Mouse (Mus musculus) heart, embryonic 15.5 days (tissue): Measurements from ENCODE around the gene Nphp4. TPM values are rescaled to one million over a fixed set of nuclear protein-coding genes. Genes with fewer than 3 reads are reported as not detected.

ENCODE experiments used
- ATAC-seq: fragments of 200-750 bp; cut with Nextera tagmentation; replicated peaks from 2 replicates; pipeline ENCODE4 v1.8.0; 2017; ENCODE audit warnings: low read depth, moderate TSS enrichment; ENCODE audit not compliant: insufficient number of reproducible peaks, insufficient read depth, low FRiP score
- H3K27ac ChIP-seq: fragments of 300-500 bp; sonication (generic); 2 replicates; pipeline ENCODE4 v1.5.1; 2015; ENCODE audit warnings: mild to moderate bottlenecking, inconsistent platforms
- H3K27me3 ChIP-seq: fragments of 300-500 bp; sonication (generic); 2 replicates; pipeline ENCODE4 v1.6.1; 2015; ENCODE audit warnings: inconsistent platforms
- H3K36me3 ChIP-seq: fragments of 300-500 bp; sonication (generic); 2 replicates; pipeline ENCODE4 v1.6.1; 2015; ENCODE audit warnings: mild to moderate bottlenecking, inconsistent platforms
- H3K4me1 ChIP-seq: fragments of 300-500 bp; sonication (generic); replicated peaks from 2 replicates; pipeline ENCODE4 v1.6.1; 2015; ENCODE audit warnings: inconsistent platforms
- H3K4me2 ChIP-seq: fragments of 300-500 bp; sonication (generic); 2 replicates; pipeline ENCODE4 v1.6.1; 2015; ENCODE audit warnings: inconsistent platforms, mild to moderate bottlenecking, moderate library complexity
- H3K4me3 ChIP-seq: fragments of 300-500 bp; sonication (generic); 2 replicates; pipeline ENCODE4 v1.5.1; 2015; ENCODE audit warnings: mild to moderate bottlenecking, inconsistent platforms
- H3K9ac ChIP-seq: fragments of 300-500 bp; sonication (generic); 2 replicates; pipeline ENCODE4 v1.6.1; 2015; ENCODE audit warnings: mild to moderate bottlenecking, inconsistent platforms
- H3K9me3 ChIP-seq: fragments of 300-500 bp; sonication (generic); replicated peaks from 2 replicates; pipeline ENCODE4 v1.6.1; 2016; ENCODE audit warnings: inconsistent platforms
- WGBS: fragments of 180-500 bp; shearing (Covaris S2); methylation state at CpG from one replicate; pipeline ENCODE4 v1.1.7; 2015; ENCODE audit warnings: mixed read lengths; 5-methylcytosine and 5-hydroxymethylcytosine counted together
- polyA plus RNA-seq: library from polyadenylated mRNA; unstranded; fragments of >200 nt; fragmentation: Nextera tagmentation; extraction: Ambion mirVana; gene quantifications from 2 replicates; pipeline ENCODE4 v1.2.1, GENCODE M21; 2015

The Nphp4 gene
- polyA plus RNA-seq, 1 experiment from 2014 or later: 1.3 TPM

GRCm38 (mm10) chr4:152568006-152568405 lies 91.5 kb downstream of the Nphp4 start:
- Histone ChIP-seq H3K4me1 (no peaks in the 10 kb centered on the region), H3K27me3 (peaks cover 22% of the 10 kb centered on the region), H3K9ac (no peak overlapping the region), H3K4me3 (no peak overlapping the region), H3K9me3 (no peaks in the 10 kb centered on the region), H3K4me2 (no peak overlapping the region), H3K27ac (no peak overlapping the region), H3K36me3 (no peaks in the 10 kb centered on the region)
- no peak for ATAC-seq
- 52% methylated on average over 4 of the region's 4 CpGs for WGBS

DNA sequence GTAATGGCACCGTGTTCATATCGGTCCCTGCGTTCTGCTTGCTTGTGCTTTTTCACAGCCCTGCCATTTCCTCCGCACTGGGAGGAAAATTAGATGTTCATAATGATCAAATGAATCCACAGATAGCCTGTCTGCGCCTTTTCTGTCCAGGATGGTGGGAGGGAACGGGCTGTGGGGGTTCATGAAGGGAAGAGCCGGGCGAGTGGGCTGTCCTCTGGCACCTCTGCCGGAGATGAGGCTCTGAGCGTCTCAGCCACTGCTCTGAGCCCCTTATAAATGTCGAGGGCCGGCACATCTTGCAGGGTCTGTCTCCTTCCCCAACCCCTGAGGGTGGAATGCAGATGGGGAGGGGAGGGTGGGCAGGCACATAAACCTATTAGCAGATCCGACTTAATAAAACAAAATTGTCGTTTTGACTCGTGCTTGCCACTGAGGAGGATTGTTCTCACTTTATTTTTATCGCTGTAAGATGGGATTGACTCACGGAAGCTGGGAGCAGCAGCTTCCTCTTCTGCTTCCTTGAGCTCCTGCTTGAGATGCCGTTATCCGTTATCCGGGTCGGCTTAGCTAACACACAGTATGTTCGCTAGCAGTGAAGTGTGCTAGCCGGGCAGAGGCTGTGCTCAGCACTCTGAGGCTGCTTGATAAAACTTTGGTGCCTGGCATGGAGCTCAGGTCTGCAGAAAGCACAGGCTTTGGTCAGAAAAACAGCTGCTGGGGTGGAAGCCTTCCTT lies 92.3 kb downstream of the Nphp4 start:
- no peak overlapping the region for H3K27ac ChIP-seq
- no peak overlapping the region for H3K4me2 ChIP-seq
- peaks cover 22% of the 10 kb centered on the region for H3K27me3 ChIP-seq
- ATAC-seq: no peak
- no peaks in the 10 kb centered on the region for H3K9me3 ChIP-seq
- no peaks in the 10 kb centered on the region for H3K36me3 ChIP-seq
- WGBS: 36% methylated on average over 23 of the region's 23 CpGs
- H3K4me1 ChIP-seq: no peaks in the 10 kb centered on the region
- H3K4me3 ChIP-seq: no peak overlapping the region
- no peak overlapping the region for H3K9ac ChIP-seq

DNA sequence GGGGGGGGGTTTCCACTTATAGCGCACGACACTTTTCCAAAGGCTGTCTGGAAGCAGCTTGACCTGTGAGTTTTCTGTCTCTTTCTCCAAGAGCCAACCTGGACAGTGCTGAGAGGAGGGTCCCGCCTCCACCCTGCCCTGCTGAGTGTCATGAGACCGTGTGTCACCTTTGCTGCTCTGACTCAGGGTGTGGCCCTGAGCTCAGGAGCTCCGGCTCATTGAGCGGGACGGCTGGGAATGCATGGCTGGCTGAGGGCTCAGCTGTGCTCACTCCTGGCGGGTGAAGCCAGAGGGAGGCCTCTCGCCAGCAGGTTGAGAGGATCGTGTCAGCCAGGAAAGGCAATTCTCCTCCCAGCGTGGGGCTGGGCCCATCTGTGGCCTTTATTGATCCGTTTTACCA lies 97.8 kb downstream of the Nphp4 start:
- 45% methylated on average over 12 of the region's 12 CpGs for WGBS

DNA sequence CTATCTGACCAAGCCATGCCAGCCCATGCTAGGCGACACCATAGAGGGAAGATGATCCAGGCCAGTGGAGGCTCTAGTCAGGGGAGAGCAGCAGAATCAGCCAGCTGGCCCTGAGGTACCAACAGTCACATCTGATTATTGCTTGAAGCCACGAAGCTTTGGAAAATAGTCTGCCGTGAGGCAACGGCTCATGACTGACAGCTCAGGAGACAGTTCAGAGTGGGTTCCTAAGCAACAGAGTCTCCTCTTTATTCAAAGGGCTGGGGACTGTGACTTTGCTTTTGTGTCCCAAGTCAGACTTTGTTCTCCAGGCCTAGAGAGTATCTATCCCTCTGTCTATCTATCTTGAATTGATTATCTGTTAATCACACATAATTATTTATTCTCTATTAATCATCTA lies 100.3 kb downstream of the Nphp4 start:
- no peaks in the 10 kb centered on the region for H3K36me3 ChIP-seq
- H3K4me1 ChIP-seq: no peaks in the 10 kb centered on the region
- H3K9ac ChIP-seq: no peak overlapping the region
- H3K27ac ChIP-seq: no peak overlapping the region
- H3K9me3 ChIP-seq: no peaks in the 10 kb centered on the region
- no peaks in the 10 kb centered on the region for H3K27me3 ChIP-seq
- H3K4me2 ChIP-seq: no peak overlapping the region
- ATAC-seq: no peak
- 70% methylated on average over 4 of the region's 4 CpGs for WGBS
- no peak overlapping the region for H3K4me3 ChIP-seq

More for the DNA sequence above, 97.8 kb downstream of the Nphp4 start:
- no peak overlapping the region for H3K9ac ChIP-seq
- H3K27me3 ChIP-seq: peaks cover 7% of the 10 kb centered on the region
- H3K27ac ChIP-seq: no peak overlapping the region
- ATAC-seq: no peak
- H3K4me1 ChIP-seq: no peaks in the 10 kb centered on the region
- H3K36me3 ChIP-seq: no peaks in the 10 kb centered on the region
- no peak overlapping the region for H3K4me2 ChIP-seq
- H3K9me3 ChIP-seq: no peaks in the 10 kb centered on the region
- no peak overlapping the region for H3K4me3 ChIP-seq

GRCm38 (mm10) chr4:152579956-152580355 lies 103.5 kb downstream of the Nphp4 start:
- 62% methylated on average over 4 of the region's 4 CpGs for WGBS
- ATAC-seq: no peak
- H3K27me3 ChIP-seq: no peaks in the 10 kb centered on the region
- no peaks in the 10 kb centered on the region for H3K9me3 ChIP-seq
- H3K9ac ChIP-seq: no peak overlapping the region
- no peaks in the 10 kb centered on the region for H3K4me1 ChIP-seq
- H3K4me2 ChIP-seq: no peak overlapping the region
- no peaks in the 10 kb centered on the region for H3K36me3 ChIP-seq
- H3K27ac ChIP-seq: no peak overlapping the region
- H3K4me3 ChIP-seq: no peak overlapping the region

DNA sequence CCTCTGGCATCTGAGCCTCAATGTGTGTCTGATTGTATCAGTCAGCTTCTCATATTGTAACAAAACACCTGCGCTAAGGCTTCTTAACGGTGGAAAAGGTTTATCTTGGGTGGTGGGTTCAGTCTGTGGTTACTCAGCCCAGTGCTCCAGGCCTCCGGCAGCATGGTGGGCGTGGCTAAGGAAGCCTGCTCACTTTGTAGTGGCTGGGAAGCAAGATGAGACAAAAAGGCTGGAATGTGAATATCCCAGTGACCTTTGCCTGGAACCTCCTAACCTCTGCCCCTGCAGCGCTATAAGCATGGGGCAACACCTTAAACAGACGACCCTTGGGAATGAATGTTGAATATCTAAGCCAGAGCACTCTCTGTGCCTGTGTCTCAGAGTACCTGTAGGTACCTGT lies 105.7 kb downstream of the Nphp4 start:
- Histone ChIP-seq H3K4me3 (no peak overlapping the region), H3K27ac (no peak overlapping the region), H3K9me3 (no peaks in the 10 kb centered on the region), H3K36me3 (no peaks in the 10 kb centered on the region), H3K4me2 (no peak overlapping the region), H3K27me3 (no peaks in the 10 kb centered on the region), H3K9ac (no peak overlapping the region), H3K4me1 (no peaks in the 10 kb centered on the region)
- 40% methylated on average over 6 of the region's 6 CpGs for WGBS
- no peak for ATAC-seq

DNA sequence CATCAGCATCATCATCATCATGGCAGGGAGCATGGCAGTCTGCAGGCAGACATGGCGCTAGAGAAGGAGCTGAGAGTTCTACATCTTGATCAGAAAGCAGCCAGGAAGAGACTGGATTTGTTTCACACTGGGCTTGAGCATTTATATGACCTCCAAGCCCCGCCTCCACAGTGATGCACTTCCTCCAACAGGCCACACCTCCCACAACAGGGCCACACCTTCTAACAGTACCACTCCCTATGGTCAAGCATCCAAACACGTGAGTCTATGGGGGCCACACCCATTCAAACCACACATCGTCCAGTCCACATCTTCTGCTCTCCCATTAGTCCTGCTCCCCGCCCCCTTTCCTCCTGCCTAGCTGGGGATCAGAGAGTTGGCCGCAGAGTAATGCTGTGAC lies 107.1 kb downstream of the Nphp4 start:
- H3K9me3 ChIP-seq: no peaks in the 10 kb centered on the region
- no peak for ATAC-seq
- no peak overlapping the region for H3K4me3 ChIP-seq
- no peaks in the 10 kb centered on the region for H3K36me3 ChIP-seq
- no peak overlapping the region for H3K9ac ChIP-seq
- 61% methylated on average over 6 of the region's 6 CpGs for WGBS
- H3K4me2 ChIP-seq: no peak overlapping the region
- H3K27me3 ChIP-seq: no peaks in the 10 kb centered on the region
- no peak overlapping the region for H3K27ac ChIP-seq
- no peaks in the 10 kb centered on the region for H3K4me1 ChIP-seq

- H3K4me2 ChIP-seq: no peak overlapping the region
- 81% methylated on average over 15 of the region's 15 CpGs for WGBS
- no peak for ATAC-seq
- no peak overlapping the region for H3K4me3 ChIP-seq
- no peaks in the 10 kb centered on the region for H3K27me3 ChIP-seq
- no peaks in the 10 kb centered on the region for H3K9me3 ChIP-seq
- H3K27ac ChIP-seq: no peak overlapping the region
- H3K4me1 ChIP-seq: no peaks in the 10 kb centered on the region
- H3K36me3 ChIP-seq: no peaks in the 10 kb centered on the region
- H3K9ac ChIP-seq: no peak overlapping the region
These were observed 109.0 kb downstream of the Nphp4 start for GRCm38 (mm10) chr4:152585526-152585925.

DNA sequence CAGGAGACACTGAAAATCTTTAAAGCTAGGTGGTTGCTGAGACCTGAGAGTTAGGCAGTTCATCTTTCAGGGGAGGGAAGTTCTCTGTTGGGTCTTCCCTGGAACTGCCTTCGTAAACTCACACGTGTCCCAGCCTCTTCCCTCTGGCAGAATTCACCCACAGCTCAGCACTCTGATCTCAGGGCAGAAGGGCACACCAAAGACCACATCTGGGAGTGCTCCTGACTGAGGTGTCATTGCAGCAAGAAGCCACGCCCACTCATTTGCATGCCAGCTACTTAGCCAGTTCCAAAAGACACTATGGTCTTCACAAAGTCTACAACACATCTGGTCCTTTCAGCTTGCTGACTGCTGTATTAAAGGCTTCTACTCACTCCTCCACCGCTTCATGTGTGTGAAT lies 109.7 kb downstream of the Nphp4 start:
- H3K4me3 ChIP-seq: no peak overlapping the region
- no peaks in the 10 kb centered on the region for H3K27me3 ChIP-seq
- no peak overlapping the region for H3K27ac ChIP-seq
- 29% methylated on average over 4 of the region's 4 CpGs for WGBS
- no peak for ATAC-seq
- H3K36me3 ChIP-seq: no peaks in the 10 kb centered on the region
- no peaks in the 10 kb centered on the region for H3K4me1 ChIP-seq
- no peak overlapping the region for H3K4me2 ChIP-seq
- H3K9ac ChIP-seq: no peak overlapping the region
- H3K9me3 ChIP-seq: no peaks in the 10 kb centered on the region

DNA sequence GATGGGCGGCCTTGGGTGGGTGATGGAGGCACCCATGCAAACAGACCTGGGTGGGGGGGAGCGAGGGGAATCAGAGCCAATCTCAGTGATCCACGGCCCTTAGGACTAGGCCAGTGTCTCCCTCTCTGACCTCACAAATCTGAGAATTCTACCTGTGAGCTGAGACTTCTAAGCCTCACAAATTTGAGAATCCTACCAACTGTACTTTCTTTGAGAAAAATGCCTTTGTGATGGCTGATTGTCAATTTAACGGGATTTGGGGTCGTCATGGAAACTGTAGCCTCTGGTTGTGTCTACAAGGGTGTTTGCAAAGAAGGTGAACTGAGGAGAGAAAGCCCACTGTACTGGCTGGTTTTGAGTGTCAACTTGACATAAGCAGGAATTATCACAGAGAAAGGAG lies 127.8 kb downstream of the Nphp4 start:
- ATAC-seq: no peak
- Histone ChIP-seq H3K9ac (no peak overlapping the region), H3K9me3 (no peaks in the 10 kb centered on the region), H3K36me3 (no peaks in the 10 kb centered on the region), H3K27ac (no peak overlapping the region), H3K4me3 (no peak overlapping the region), H3K4me1 (no peaks in the 10 kb centered on the region), H3K27me3 (peaks cover 20% of the 10 kb centered on the region), H3K4me2 (no peak overlapping the region)
- 83% methylated on average over 5 of the region's 5 CpGs for WGBS

DNA sequence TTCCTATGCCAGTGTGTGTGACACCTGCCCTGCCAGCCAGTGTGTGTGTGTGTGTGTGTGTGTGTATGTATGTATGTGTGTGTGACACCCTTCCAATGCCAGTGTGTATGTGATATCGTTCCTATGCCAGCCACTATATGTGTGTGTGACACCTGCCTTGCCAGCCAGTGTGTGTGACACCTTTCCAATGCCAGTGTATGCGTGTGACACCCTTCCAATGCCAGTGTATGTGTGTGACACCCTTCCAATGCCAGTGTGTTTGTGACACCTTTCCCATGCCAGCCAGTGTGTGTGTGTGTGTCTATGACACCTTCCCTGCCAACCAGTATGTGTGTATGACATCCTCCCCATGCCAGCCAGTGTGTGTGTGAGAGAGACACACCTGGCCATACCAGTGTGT lies 132.7 kb downstream of the Nphp4 start:
- peaks cover 20% of the 10 kb centered on the region for H3K27me3 ChIP-seq
- H3K4me3 ChIP-seq: no peak overlapping the region
- no peaks in the 10 kb centered on the region for H3K4me1 ChIP-seq
- H3K4me2 ChIP-seq: no peak overlapping the region
- no peak overlapping the region for H3K9ac ChIP-seq
- no peak overlapping the region for H3K27ac ChIP-seq
- WGBS: 85% methylated on average over 2 of the region's 2 CpGs
- no peak for ATAC-seq
- H3K36me3 ChIP-seq: no peaks in the 10 kb centered on the region
- no peaks in the 10 kb centered on the region for H3K9me3 ChIP-seq

DNA sequence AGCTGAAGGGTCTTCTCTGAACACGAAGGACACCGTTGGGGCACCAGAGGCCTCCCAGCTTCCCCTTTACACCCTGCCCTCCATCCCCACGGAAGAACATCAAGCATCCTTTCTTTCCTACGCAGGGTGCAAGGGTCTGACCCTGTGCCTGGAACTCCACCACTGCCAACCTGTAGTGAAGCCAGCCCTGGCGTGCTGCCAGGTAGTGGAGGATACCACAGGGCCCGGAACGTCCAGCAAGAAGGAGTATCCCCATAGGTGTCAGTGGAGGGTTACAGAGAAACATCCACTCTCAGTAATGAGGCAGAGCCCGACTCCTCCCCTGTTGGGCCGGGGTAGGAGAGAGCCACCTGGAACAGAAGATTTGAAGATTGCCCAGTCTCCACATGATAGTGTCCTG lies 133.5 kb downstream of the Nphp4 start:
- 66% methylated on average over 9 of the region's 9 CpGs for WGBS
- no peak for ATAC-seq
- H3K4me1 ChIP-seq: no peaks in the 10 kb centered on the region
- no peaks in the 10 kb centered on the region for H3K36me3 ChIP-seq
- H3K27ac ChIP-seq: no peak overlapping the region
- H3K4me3 ChIP-seq: no peak overlapping the region
- no peak overlapping the region for H3K9ac ChIP-seq
- peaks cover 20% of the 10 kb centered on the region for H3K27me3 ChIP-seq
- no peak overlapping the region for H3K4me2 ChIP-seq
- no peaks in the 10 kb centered on the region for H3K9me3 ChIP-seq
